Mouse (Mus musculus) gastrocnemius, adult 8-10 months (tissue): ENCODE measurements around the gene Spns2. TPM values are rescaled to one million over a fixed set of nuclear protein-coding genes. Genes with fewer than 3 reads are reported as not detected.

Source experiments
- DNase-seq, 2 experiments: peaks; one replicate each; pipeline ENCODE4 v3.0.0; 2022; ENCODE audit warnings: low spot score in 2 of 2
- total RNA-seq, 4 experiments: library from RNA; stranded (reverse); gene quantifications; 2 replicates each; pipeline ENCODE4 v1.2.4; 2022

Spns2 gene
- total RNA-seq, 4 experiments from 2014 or later: 32.1 to 69.6 (median 54.1) TPM

- peak in 1 of 2 experiments; percentile 7 for DNase-seq
Measured at GRCm38 (mm10) chr11:72411945-72412344, 77.8 kb downstream of the Spns2 start.

GRCm38 (mm10) chr11:72411093-72411921 is 78.4 kb downstream of the Spns2 start, which contains the start of gene Smtnl2:
TSS of gene Smtnl2 (minus strand) at chr11:72411713.
- peak; percentile 91 to 94 for DNase-seq

- no peak for DNase-seq
Measured at GRCm38 (mm10) chr11:72410521-72411092, 79.1 kb downstream of the Spns2 start.

- DNase-seq: no peak
Measured at GRCm38 (mm10) chr11:72409649-72410385, 79.9 kb downstream of the Spns2 start.

GRCm38 (mm10) chr11:72408451-72409170 is 81.1 kb downstream of the Spns2 start:
- DNase-seq: no peak

DNA sequence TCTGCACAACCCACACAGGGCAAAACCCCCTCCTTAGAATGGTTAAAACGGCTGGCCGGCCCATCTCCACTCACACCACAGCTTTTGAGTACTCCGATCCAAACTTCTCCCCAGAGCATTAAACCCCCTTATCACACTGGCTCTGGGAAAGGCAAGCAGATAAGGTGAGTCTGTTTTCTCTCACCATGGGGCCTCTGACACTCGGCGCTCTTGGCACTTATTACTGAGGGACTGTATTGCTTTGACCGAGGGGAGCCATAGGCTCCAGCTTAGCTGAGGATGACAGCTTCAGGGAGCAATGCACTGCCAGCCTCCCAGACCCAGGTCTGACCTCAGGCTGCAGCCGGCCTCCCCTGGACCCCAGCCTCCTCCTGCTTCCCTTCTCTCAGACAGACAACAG is 82.1 kb downstream of the Spns2 start:
- DNase-seq: no peak

GRCm38 (mm10) chr11:72407081-72407480 is 82.6 kb downstream of the Spns2 start:
- DNase-seq: no peak

GRCm38 (mm10) chr11:72406079-72406675 is 83.5 kb downstream of the Spns2 start:
- DNase-seq: no peak

DNA sequence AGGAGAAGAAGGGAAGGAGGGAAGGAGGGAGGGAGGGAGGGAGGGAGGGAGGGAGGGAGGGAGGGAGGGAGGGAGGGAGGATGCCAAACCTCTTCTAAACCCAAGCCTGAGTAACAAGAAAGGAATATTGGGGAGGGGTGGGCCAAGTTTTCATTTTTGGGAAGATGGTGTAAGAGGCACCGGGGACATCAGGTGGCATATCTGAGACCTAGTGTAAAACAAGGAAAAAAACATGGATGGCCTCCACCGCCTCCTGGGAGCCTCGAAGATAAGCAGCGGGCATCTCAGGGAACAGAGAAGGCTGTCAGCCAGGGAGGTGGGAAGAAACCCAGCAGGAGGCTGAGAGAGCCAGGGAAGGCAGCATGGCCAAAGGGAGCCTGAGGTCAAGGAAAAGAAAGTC is 84.2 kb downstream of the Spns2 start:
- no peak for DNase-seq

- no peak for DNase-seq
Measured at GRCm38 (mm10) chr11:72402969-72403368, 86.7 kb downstream of the Spns2 start.

DNA sequence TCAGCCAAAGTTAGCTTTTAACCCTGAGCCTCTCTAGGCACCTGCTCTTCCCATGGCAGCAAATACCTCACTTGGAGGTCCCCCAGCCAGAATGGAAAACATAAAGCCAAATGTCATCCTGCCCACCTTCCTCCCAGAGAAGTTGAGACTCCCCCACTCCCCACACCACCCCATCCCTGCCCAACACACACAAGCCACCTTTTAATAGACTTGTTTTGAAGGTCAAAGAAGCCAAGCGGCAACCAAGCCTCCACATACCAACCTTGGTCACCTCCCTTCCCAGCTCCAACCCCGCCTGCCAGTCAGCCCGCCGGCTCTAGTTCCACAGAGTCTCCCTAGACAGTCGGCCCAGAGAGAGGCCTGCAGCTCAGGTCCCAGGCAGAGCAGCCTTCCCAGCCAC is 87.7 kb downstream of the Spns2 start:
- DNase-seq: no peak

Other genes starting within 250 kb of the Spns2 start
- not detected for gene Slc13a5, start 222.7 kb downstream of the Spns2 start, total RNA-seq
- 1 to 10 TPM; 1.4 to 3.4 (median 2.5) TPM for gene Xaf1, start 188.3 kb downstream of the Spns2 start, total RNA-seq
- not detected for gene Fbxo39, start 175.5 kb downstream of the Spns2 start, total RNA-seq
- 1 to 10 TPM in 3 of 4 experiments, under 1 TPM in 1; 0.92 to 3.3 (median 2.5) TPM for gene Tekt1, start 127.5 kb downstream of the Spns2 start, total RNA-seq
- gene Smtnl2, start 78.2 kb downstream of the Spns2 start, total RNA-seq: 100 to 1,000 TPM; 270 to 439 (median 347) TPM
- 1 to 10 TPM; 1.9 to 5.4 (median 3.8) TPM for gene Ggt6, start 54.4 kb downstream of the Spns2 start, total RNA-seq
- 10 to 100 TPM; 54.6 to 66.0 (median 57.1) TPM for gene Mybbp1a, start 48.5 kb downstream of the Spns2 start, total RNA-seq
- under 1 TPM in 3 of 4 experiments, not detected in 1; 0.29 to 0.38 (median 0.31) TPM for gene Spns3, start 60.6 kb upstream of the Spns2 start, total RNA-seq
- gene Ube2g1, start 117.4 kb upstream of the Spns2 start, total RNA-seq: 100 to 1,000 TPM in 1 of 4 experiments, 10 to 100 TPM in 3; 76.7 to 101 (median 81.9) TPM
- 1 to 10 TPM; 5.6 to 9.2 (median 8.1) TPM for gene Ankfy1, start 200.1 kb upstream of the Spns2 start, total RNA-seq